Mouse (Mus musculus): ENCODE results near the gene Klrb1a.
"Not testable (repeated sequence)": the region's sequence is repeated elsewhere in the genome, so short reads cannot be mapped to it uniquely, and the experiment has no call there.

The Klrb1a gene

DNA sequence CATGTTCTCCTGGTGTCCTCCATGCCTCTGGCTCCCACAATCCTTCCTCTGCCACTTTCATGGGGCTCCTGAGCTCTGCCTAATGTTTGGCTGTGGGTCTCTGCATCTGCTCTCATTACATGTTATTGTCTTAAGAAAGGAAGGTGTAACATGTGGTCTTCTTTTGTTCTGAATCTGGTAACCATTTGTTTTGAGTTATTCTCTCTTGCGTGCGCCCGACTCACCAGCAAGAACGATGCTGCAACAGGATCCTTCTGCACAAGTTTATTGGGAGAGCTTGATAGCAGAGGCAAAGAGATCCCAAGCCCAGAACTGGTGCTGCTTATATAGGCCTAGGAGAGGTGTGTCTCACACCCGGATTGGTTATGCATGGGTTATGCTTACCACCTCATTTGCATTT, at the start of gene Klrb1a:
Gene Klrb1a (minus strand): TSS at position 101 of the 400 bp plus-strand sequence.
- not testable (repeated sequence) for DNase-seq (ENCODE audit: low spot score in 2 of 2)

DNA sequence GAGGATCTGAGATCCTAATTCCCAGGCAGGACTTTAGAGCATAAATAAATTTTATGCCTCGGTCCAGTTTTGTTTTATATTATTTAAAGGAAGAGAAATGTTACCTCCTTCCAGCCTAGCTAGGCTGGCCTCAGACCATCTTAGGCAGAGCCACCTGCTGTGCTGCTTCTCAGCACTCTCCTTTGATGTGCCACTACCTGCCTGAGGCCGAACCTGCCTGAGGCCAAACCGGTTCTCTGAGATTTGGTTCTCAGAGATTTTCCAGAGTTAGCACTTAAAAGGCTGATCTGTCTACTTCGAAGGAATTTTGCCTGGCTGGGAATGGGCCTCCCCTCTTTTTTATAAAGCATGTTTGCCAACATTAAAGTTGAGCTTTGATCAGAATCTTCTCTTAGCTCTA, 46.6 kb upstream of the Klrb1a start:
- no peak for DNase-seq (ENCODE audit: low spot score in 2 of 2)

DNA sequence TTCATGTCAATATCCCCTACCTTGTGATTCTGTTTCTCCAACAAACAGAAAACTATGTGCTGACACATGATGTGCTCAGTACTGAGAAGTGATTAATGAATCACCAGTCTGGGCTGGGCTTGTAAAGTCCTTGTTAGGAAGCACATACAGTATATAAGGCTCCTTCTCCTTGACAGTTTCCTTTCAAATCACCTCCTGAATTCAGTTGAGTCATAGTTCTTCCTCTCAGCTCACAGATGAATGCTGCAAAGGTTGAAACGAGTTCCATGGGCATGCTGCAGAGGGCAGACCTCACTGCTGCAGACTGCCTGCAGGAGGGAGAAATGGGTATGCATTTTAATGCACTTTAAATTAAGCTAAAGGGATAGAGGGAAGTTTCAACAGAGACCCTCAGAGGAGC, 38.9 kb upstream of the Klrb1a start, which contains the start of gene Clec2h:
Gene Clec2h (plus strand): TSS at position 180 of the 400 bp plus-strand sequence.
- no peak for DNase-seq (ENCODE audit: low spot score in 2 of 2)

DNA sequence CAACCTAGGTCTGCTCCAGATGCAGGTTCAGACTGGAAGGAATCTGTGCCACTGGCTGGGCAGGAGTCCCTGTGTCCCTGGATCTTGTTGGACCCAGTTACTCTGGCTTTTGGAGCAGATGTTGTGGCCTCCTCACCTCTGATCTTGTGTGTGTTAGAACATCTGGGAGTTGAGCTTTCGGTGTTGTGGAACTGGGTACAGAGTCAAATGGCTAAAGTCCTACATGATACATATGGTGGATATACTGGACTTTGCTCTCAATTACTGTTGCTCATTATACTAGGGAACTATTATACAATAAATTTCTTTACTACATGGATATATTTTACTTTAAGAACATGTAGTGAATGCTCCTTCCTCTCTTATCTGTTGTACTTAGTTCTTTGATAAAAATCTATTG, 37.9 kb upstream of the Klrb1a start:
- DNase-seq (ENCODE audit: low spot score in 2 of 2) = no peak

DNA sequence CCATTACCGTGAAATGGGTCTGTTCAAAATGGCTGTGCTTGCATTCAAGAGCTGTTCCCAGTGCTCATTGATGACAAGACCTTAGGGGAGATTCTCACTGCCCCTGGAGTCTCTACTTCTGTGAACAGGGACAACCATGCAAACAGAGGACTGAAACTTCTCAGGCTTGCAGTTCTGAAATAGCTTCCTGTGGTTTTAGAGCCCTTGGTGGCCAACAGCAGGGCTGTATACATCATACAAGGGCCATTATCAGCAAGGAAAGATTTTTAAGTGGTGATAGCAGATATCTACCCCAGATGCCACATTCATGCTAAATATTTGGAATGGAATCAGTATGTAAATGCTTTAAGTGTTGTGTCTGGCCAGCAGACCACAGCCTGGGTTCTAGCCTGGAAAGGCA, 29.6 kb upstream of the Klrb1a start:
- no peak for DNase-seq (ENCODE audit: low spot score in 2 of 2)

DNA sequence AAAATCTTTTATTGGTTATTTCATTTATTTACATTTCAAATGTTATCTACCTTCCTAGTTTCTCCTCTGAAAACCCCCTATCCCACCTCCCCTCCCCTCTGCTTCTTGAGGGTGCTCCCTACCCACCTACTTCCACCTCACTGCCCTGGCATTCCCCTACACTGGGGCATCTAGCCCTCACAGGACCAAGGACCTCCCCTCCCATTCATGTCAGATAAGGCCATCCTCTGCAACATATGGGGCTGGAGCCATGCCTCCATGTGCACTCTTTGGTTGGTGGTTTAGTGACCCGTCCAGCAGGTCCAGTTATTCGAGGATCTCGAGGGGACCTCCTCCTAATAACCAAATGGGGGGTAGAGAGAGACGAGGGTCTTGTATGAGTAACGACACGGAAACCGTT, 27.5 kb upstream of the Klrb1a start:
- not testable (repeated sequence) for DNase-seq (ENCODE audit: low spot score in 2 of 2)

DNA sequence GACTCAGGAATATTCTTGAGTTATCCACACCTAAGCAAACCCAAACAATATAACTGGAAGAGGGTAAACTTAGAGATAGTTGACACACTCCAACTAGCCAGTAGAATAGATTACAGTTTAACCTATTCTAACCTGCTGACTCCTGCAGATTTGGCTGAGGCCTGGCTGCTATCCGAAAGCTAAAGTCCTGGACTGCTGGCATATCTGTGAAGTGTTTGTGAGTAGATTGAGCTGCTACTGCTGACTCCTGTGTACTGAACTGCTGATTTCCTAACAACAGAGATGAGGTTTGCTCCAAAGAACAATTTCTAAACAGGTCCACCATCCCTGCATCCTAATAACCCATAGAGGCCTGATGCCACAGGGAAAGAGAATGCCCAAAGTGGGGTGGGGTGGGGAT, 26.9 kb upstream of the Klrb1a start:
- no peak for DNase-seq (ENCODE audit: low spot score in 2 of 2)

DNA sequence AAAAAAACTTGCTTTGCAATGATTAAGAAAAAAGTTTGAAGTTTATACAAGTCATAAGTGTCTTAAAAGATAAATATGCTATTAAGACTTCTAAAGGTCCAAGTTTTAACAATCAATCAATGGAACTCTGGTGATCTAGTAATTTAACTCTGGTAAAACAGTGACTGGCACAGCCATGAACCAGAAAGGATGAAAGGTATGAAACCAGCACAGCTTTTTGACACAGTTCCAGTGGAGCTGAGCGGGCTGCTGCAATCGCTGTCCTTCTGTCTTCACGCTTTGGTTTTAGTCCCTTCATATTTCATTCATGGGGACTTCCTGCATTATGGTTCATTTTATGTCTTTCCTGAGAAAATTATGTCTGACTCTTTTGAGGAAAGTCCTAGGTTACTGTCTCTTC, 26.3 kb upstream of the Klrb1a start:
- no peak for DNase-seq (ENCODE audit: low spot score in 2 of 2)

DNA sequence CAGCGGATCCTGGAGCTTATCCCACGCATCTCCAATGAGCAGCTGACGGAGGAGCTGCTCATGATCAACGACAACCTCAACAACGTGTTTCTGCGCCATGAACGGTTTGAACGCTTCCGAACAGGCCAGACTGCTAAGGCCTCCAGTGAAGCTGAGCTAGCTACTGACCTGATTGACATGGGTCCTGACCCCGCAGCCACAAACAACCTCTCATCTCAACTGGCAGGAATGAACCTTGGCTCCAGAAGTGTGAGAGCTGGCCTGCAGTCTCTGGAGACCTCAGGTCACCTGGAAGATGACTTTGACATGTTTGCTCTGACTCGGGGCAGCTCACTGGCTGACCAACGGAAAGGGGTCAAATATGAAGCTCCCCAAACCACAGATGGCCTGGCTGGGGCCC, 22.4 kb upstream of the Klrb1a start:
- DNase-seq (ENCODE audit: low spot score in 2 of 2) = not testable (repeated sequence)

DNA sequence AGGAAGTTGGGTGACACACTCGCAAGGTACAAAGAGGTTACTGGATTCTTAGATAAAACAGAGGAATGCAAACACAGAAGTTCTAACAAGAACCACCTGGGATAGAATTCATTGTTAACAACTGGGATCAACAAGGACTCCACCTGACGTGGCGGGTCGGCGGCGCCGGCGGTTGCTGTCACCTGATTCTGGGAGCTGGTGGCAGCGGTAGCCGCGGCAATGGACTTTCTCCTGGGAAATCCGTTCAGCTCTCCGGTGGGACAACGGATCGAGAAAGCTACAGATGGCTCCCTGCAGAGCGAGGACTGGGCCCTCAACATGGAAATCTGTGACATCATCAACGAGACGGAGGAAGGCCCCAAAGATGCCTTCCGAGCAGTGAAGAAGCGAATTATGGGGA, 21.4 kb upstream of the Klrb1a start:
- not testable (repeated sequence) for DNase-seq (ENCODE audit: low spot score in 2 of 2)

DNA sequence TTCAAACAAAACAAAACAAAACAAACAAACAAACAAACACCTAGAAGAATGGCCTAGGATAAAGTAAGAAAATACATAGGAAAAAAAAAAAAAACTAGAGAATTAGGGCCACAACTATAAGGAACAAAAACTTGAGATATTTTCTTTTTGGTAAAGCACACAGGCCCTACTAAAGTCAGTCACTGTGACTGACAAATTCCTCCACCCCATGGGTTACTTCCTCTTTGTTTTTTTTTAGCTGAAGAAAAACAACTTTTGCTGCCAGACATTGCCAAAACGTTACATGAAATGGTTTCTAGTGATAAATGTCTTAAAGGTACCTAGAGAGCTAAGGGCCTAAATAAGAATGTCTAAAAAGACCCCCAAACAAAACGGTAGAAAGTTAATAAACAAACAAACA, 20.7 kb upstream of the Klrb1a start:
- DNase-seq (ENCODE audit: low spot score in 2 of 2) = no peak

DNA sequence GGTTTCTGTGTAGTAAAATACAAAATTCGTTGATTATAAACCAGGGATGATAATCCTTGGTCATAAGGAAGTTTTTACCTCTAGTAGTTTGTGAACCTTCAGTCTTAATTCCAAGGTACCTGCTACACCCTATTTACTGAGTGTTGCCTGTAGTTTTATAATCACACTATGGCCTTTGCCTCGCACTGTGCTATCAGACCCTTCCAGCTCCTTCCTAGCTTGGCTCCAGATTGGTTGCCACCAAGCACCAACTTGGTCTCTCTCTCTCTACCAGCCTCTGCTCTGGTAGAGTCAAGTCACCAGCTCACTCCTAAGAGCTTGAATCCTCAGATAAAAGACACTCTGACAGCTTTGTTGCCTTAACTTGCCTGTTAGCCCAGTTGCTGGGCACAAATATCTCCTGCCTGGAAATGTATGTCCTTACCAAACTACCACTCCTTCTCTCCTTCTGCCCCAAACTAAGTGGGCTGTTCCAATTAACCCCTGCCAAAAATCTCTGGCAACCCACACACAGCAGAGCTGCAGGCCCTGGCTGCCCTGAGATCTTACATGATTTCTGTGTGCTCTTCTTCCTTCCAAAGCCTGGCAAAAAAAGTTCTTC, 17.9 kb upstream of the Klrb1a start:
- DNase-seq (ENCODE audit: low spot score in 2 of 2) = no peak

DNA sequence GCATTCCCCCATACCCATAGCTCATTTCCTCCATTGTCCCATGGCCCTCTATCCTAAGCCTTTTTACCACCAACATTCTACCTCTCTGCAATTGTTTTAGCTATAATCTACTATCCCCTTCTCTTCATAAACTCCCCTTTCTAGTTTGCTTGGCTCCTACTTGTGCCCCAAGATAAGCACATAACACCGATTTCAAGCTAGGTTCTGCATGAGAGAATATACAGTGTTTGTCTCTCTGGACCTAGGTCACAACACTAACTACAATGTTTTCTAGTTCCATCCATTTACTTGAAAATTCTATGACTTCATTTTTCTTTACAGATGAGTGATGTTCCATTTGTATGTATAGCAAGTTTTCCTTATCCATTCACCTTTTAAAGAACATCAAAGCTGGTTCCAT, 17.3 kb upstream of the Klrb1a start:
- DNase-seq (ENCODE audit: low spot score in 2 of 2) = no peak

DNA sequence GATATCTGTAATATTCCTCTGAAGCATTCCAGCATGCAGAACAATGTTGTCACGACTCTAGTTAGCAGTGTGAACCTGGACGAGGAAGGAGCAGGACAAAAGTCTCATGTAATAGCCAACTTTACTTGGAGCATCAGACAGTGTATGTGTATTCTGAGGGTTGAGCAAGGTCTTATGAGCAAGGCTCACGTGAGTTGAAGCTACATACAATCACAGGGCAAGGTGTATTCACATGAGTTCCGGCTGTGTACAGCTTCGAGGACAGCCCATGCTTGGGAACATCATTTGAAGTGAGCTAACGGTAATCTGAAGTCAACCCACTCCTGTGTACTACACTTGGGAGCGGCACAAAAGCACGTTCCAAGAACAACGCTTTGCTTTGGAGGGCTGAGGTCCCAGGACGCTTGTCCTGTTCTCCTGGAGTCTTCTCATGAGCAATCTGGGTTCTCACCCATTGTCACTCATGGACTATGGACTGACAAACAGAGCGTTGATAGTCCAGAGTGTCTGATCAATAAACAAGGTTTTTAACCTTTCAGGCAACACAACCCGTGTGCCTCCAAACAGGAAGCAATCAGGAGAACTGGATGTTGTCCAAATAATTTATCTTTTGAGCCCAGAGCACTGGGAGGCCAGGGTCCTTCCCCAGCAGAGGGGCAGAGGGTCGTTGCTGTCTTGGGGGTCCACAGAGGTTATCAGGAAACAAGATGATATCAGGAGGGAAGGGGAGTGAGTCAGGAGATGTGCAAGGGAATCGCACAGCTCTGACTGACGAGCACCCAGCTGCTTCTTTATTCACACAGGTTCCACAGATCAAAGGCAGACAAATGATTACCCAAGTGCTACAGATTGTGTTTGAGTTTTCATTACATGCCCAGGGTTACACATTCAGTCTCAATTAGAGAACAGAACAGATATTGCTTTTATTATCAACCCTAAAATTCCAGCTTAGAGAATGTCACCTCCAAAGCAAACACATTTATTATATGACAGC, 7.9 kb upstream of the Klrb1a start:
- DNase-seq (ENCODE audit: low spot score in 2 of 2) = not testable (repeated sequence)

DNA sequence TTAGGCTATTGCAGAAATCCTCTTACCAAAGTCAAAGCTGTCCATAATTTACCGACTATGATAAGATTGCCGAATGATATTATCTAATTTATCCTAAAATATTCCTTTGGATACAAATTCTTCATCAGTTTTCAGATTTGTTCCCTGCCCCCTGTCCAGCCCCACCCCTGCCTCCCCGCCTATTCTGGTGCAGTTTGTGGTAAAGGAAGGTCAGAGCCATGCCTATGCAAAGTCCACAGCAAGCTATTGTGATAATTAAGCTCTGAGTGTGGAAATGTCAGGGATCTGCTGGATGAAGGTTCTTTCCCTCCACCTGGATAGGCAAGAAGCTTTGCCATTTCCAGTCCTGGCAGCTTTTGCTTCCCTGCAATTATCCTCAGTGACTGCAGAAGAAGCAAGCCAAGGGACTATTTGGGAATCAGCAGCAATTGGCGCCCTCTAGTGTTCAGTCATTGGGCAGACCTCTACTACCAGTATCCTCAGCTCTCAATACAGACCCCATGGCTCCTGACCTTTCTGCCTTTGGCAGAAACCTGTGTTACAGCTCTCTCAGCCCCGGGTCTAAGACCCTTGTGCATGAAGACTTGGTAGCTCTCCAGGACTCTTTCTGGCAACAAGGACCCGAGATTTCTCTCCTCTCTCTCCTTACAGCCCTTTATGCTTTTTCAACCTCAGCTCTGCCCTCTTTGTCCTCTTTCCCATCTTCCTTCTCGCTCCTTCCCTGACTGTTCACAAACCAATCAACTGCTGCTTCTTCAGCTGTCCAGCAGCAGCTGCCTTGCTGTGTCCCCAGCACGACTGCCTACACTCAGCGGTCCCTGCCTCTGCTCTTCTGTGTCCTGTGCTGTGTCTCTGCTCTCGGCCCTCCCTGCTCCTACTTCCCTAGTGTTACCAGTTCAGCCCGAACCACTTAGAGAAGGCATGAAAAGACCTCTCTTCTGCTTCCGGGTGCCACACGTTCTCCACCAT, 6.7 kb upstream of the Klrb1a start:
- peak; percentile 5 to 23 for DNase-seq (ENCODE audit: low spot score in 2 of 2)

DNA sequence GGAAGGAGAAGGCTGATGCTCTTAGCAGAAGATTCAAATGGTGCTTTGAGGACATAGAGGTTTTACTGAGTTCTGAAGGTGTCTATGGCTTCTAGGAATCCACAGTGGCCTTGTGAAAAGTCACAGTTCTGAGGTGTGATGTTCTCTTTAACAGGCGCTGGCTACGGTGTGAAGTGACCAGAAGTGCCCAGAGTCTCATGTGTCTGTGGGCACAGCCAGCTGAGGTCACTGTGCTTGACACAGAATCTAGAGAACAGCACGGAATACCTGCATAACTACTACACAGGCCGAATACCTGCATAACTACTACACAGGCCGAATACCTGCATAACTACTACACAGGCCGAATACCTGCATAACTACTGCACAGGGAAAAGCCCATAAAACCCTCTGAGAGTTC, 1.9 kb upstream of the Klrb1a start:
- not testable (repeated sequence) for DNase-seq (ENCODE audit: low spot score in 2 of 2)

DNA sequence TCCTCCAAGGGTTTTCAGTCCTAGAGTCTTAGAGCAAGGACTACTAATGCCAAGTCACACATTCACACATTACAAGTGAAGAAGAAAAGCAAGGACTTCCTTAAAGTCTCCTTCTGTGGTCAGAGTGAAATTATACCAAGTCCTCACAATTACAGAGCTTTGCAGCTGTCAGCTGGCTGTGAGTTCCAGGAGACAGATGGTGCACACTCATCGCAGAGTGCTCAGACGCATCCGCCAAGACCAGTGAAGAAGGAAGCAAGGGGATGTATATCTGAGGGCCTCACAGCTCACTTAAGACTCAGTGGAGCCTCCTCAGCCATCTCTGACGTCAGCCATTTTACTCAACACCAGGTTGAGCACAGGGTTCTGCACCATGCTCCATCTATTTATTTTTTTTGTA, 1.1 kb upstream of the Klrb1a start:
- no peak for DNase-seq (ENCODE audit: low spot score in 2 of 2)

DNA sequence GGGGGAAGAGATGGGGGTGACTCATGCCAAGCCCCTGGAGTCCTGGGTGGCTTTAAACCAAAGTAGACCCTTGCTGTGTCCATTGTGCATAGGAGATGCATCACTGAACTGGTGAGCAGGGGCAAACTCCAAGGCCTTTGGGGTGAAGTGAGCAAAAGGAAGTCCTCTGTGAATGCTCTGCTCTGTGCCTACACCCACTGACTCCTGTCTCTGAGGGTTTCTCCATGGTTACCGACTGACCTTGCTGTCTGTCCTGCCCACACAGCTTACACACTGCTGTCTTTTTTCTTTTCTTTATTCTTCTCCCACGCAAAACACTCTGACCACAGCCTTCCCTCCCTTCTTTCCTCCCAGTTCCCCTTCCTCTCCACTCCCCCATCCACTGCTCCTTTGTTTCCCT, 600 bp downstream of the Klrb1a start:
- DNase-seq (ENCODE audit: low spot score in 2 of 2) = no peak

DNA sequence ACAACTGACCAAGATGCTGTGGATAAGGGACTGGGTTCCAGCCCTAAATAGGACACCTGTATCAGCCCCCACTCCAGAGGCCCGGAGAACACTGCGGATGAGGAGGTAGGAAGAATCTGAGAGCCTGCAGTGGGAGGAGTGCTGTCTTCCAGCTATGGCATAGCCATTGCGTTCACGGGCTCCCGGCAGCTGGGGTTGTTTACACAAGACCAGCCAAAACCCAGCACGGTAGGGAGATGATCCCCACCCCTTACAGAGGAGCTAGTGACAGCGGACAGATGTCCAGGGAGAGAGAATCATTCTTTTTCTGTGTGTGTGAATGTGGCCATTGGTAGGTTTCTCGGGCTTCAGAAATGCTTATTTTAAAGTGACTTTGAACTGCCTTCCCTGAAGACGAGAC, 17.0 kb downstream of the Klrb1a start:
- DNase-seq (ENCODE audit: low spot score in 2 of 2) = no peak

DNA sequence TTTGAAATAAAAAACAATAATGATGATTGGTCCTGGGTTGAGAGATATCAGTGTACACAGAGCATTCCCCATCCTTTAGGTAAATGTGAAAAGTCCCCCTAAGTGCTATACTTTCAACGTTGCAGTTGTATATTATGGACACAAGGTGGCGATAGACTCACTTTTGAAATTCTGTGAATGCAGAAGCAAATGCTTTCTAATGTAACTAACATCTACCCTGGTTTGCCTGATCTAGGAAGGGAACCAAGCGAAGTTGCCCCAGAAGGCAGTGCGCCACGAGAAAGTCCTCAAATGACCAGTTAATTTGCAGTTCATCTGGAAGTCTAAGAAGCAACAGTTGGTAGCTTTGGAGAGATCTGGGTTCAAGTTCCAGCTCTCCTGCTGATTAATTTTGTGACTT, 18.8 kb downstream of the Klrb1a start:
- no peak for DNase-seq (ENCODE audit: low spot score in 2 of 2)

DNA sequence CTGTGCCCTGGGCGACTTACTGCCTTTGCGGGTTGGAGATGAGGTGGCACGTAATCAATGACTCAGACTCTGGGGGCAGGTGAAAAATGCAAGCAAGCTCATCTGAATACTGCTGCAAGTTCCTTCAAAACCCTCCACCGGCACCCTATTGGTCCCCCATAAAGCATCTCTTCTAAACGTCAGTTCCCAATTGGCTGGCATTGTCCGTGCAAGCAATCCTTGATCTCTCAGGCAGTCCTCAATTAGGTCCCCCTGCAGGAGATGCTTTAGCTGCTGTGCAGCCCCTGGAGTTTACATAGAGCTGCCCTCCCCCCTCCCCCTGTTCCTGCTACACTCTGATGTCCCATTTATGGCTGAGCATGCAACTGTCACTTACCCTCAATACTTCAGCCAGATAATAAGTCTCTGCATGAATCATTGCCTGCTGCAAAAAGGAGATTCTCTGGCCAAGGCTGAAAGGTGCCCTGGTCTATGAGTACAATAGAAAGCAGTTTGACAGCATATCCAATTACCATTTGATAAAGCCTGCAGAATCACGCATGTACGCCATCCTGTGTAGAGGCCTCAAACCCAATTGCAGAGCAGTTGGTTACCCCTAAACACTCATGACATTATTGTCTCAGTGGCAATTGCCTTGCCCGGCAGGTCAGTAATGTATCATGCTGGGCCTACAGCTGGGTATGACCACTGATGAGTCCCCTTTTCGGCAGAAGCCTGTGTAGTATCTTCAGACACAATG, 20.7 kb downstream of the Klrb1a start:
- DNase-seq (ENCODE audit: low spot score in 2 of 2) = no peak

Data from urinary bladder, postnatal 36 days (tissue).